In the genomic region with DNA sequence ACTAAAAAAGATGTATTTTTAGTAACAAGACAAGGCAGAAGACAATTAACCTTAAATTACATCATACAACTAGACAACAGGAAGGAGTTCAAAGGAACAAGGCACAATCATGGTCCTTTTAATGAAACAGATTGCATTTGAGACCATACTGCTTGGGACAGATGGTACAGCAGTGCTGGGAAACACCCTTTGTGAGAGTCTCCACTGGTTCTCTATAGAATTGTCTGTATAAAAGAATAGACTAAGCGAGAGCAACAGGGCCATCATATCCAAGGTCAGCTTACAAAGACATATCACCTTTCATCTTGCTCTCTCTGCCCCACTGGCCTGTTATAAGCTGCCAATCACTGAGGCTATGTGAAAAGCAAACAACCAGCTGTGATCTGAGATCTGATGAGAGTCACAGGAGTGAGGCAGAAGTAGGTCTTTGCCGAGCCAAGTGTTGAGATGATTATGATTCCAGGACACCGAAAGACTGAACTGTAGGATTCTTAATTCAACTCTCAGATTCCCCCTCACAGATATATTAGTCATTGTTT, we compare ENCODE assay signal across 22 mouse cellular contexts.
DNase-seq lines count a peak whose midpoint lies in the region; ATAC-seq and TF ChIP-seq lines count a peak whose summit lies in the region.
"Had no signal": no experiment of that assay in that cellular context is flagged by ENCODE, and none has a peak within 500 bp of the region (broad histone marks: within the 10 kb centered on the region; RNA-seq: fewer than 3 reads in every experiment).

No protein-coding gene starts in this region.

- H3K36me3 ChIP-seq in hindbrain, embryonic 11.5 days (ENCODE audit: control insufficient read depth, insufficient read depth, low read length): no peaks in the 10 kb centered on the region
- no peaks in the 10 kb centered on the region for H3K36me3 ChIP-seq in hindbrain, embryonic 13.5 days
- H3K36me3 ChIP-seq in embryonic facial prominence, embryonic 14.5 days (ENCODE audit: control insufficient read depth, insufficient read depth, low read length): no peaks in the 10 kb centered on the region
- no peaks in the 10 kb centered on the region for H3K36me3 ChIP-seq in myocyte (ENCODE audit: control insufficient read depth, insufficient read depth)
- H3K36me3 ChIP-seq: embryonic facial prominence, embryonic 15.5 days; kidney, embryonic 15.5 days; stomach, embryonic 15.5 days had no signal

- TF ChIP-seq POLR2A in myocyte (IDR thresholded peaks at IDR 0.05; ENCODE audit: insufficient read length, low read depth): no peak

- H3K79me2 ChIP-seq in myocyte (ENCODE audit: control insufficient read depth, insufficient read depth): no peaks in the 10 kb centered on the region

- H3K4me2 ChIP-seq in hindbrain, embryonic 11.5 days (replicated peaks; ENCODE audit: low read depth, low read length): no peak overlapping the region
- H3K4me2 ChIP-seq in hindbrain, embryonic 13.5 days: no peak overlapping the region
- H3K4me2 ChIP-seq in embryonic facial prominence, embryonic 14.5 days (ENCODE audit: low read depth, low read length): no peak overlapping the region
- peak overlapping the region; percentile 37 for H3K4me2 ChIP-seq in myocyte (ENCODE audit: low read depth)
- H3K4me2 ChIP-seq: embryonic facial prominence, embryonic 15.5 days; kidney, embryonic 15.5 days; stomach, embryonic 15.5 days had no signal

- WGBS in hindbrain, embryonic 11.5 days: 54% methylated on average over 3 of the region's 3 CpGs
- 66% methylated on average over 3 of the region's 3 CpGs for WGBS in hindbrain, embryonic 13.5 days
- 35% methylated on average over 3 of the region's 3 CpGs for WGBS in embryonic facial prominence, embryonic 14.5 days

- DNase-seq in hindbrain, embryonic 11.5 days (ENCODE audit: low spot score): peak; percentile 3
- peak; percentile 10 for DNase-seq in retina, embryonic 14.5 days (ENCODE audit: low spot score)
- no peak for DNase-seq in retina, postnatal 1 day
- DNase-seq in embryonic facial prominence, embryonic 14.5 days (ENCODE audit: low spot score): peak; percentile 15
- no peak for DNase-seq in natural killer cell, adult 2 months (ENCODE audit: low spot score in 2 of 2)
- DNase-seq: adrenal gland, postnatal 10 days; cerebellum, adult 11-12 months; cerebellum, postnatal 36 days; gastrocnemius, postnatal 25 days; heart, adult 2 months; heart, postnatal 36 days; layer of hippocampus, postnatal 36 days; lung, adult 18-20 months; lung, postnatal 14 days; thymus, adult 18-20 months had no signal

- ATAC-seq in hindbrain, embryonic 11.5 days (ENCODE audit: low FRiP score): peak; percentile 56; the same call in 1 of the 2 replicates
- no peak for ATAC-seq in hindbrain, embryonic 13.5 days (ENCODE audit: low FRiP score)
- ATAC-seq in embryonic facial prominence, embryonic 14.5 days (ENCODE audit: low read depth): peak; percentile 44
- ATAC-seq in megakaryocyte-erythroid progenitor cell, adult 5-6 weeks (replicated peaks; ENCODE audit: low FRiP score, low TSS enrichment, poor library complexity, severe bottlenecking): no peak

- no peaks in the 10 kb centered on the region for H3K27me3 ChIP-seq in hindbrain, embryonic 11.5 days (ENCODE audit: control insufficient read depth, insufficient read depth, low read length)
- no peaks in the 10 kb centered on the region for H3K27me3 ChIP-seq in hindbrain, embryonic 13.5 days
- no peaks in the 10 kb centered on the region for H3K27me3 ChIP-seq in embryonic facial prominence, embryonic 14.5 days (replicated peaks; ENCODE audit: control insufficient read depth, insufficient read depth, low read length)
- H3K27me3 ChIP-seq in myocyte (ENCODE audit: control insufficient read depth, insufficient read depth, insufficient read length): no peaks in the 10 kb centered on the region
- H3K27me3 ChIP-seq: embryonic facial prominence, embryonic 15.5 days; kidney, embryonic 15.5 days; stomach, embryonic 15.5 days had no signal

- H3K27ac ChIP-seq in hindbrain, embryonic 11.5 days (ENCODE audit: low read depth, low read length): no peak overlapping the region
- no peak overlapping the region for H3K27ac ChIP-seq in hindbrain, embryonic 13.5 days
- H3K27ac ChIP-seq in embryonic facial prominence, embryonic 14.5 days (replicated peaks; ENCODE audit: low read depth, low read length): no peak overlapping the region
- H3K27ac ChIP-seq: embryonic facial prominence, embryonic 15.5 days; heart, adult 2 months; kidney, embryonic 15.5 days; layer of hippocampus, adult 2 months; stomach, embryonic 15.5 days had no signal

- no peak overlapping the region for H3K4me3 ChIP-seq in hindbrain, embryonic 11.5 days (ENCODE audit: low read depth, low read length)
- no peak overlapping the region for H3K4me3 ChIP-seq in hindbrain, embryonic 13.5 days
- H3K4me3 ChIP-seq in embryonic facial prominence, embryonic 14.5 days (ENCODE audit: low read depth, low read length): no peak overlapping the region
- no peak overlapping the region for H3K4me3 ChIP-seq in myocyte
- H3K4me3 ChIP-seq: embryonic facial prominence, embryonic 15.5 days; heart, adult 2 months; kidney, embryonic 15.5 days; layer of hippocampus, adult 2 months; stomach, embryonic 15.5 days had no signal

- H3ac ChIP-seq in myocyte (ENCODE audit: control insufficient read depth, insufficient read length): no peak overlapping the region

- H3K9ac ChIP-seq in hindbrain, embryonic 11.5 days (ENCODE audit: low read depth, low read length): no peak overlapping the region
- no peak overlapping the region for H3K9ac ChIP-seq in hindbrain, embryonic 13.5 days
- no peak overlapping the region for H3K9ac ChIP-seq in embryonic facial prominence, embryonic 14.5 days (ENCODE audit: low read depth, low read length)
- H3K9ac ChIP-seq: embryonic facial prominence, embryonic 15.5 days; kidney, embryonic 15.5 days; stomach, embryonic 15.5 days had no signal

- no peaks in the 10 kb centered on the region for H3K9me3 ChIP-seq in hindbrain, embryonic 11.5 days (ENCODE audit: control insufficient read depth, low read length)
- H3K9me3 ChIP-seq in hindbrain, embryonic 13.5 days: no peaks in the 10 kb centered on the region
- no peaks in the 10 kb centered on the region for H3K9me3 ChIP-seq in embryonic facial prominence, embryonic 14.5 days (ENCODE audit: control insufficient read depth, low read length)
- H3K9me3 ChIP-seq: embryonic facial prominence, embryonic 15.5 days; kidney, embryonic 15.5 days; stomach, embryonic 15.5 days had no signal

- H3K4me1 ChIP-seq in hindbrain, embryonic 11.5 days (replicated peaks; ENCODE audit: control insufficient read depth, insufficient read depth, low read length): no peaks in the 10 kb centered on the region
- H3K4me1 ChIP-seq in hindbrain, embryonic 13.5 days (replicated peaks): no peaks in the 10 kb centered on the region
- H3K4me1 ChIP-seq in embryonic facial prominence, embryonic 14.5 days (ENCODE audit: control insufficient read depth, insufficient read depth, low read length): no peaks in the 10 kb centered on the region
- H3K4me1 ChIP-seq: embryonic facial prominence, embryonic 15.5 days; kidney, embryonic 15.5 days; stomach, embryonic 15.5 days had no signal

TF ChIP-seq in myocyte, 11 proteins besides CTCF, POLR2A, EP300 and RAD21:
- TF ChIP-seq TCF12 (IDR thresholded peaks at IDR 0.05; ENCODE audit: insufficient read depth, poor library complexity, severe bottlenecking): no peak
- no peak for TF ChIP-seq MYOD1 (IDR thresholded peaks at IDR 0.05; ENCODE audit: control insufficient read depth in 1 of 3, insufficient read length in 2 of 3, low read depth in 2 of 3)
- no peak for TF ChIP-seq MAX (IDR thresholded peaks at IDR 0.05; ENCODE audit: low read depth)
- no peak for TF ChIP-seq REST (IDR thresholded peaks at IDR 0.05; ENCODE audit: insufficient read depth, insufficient read length)
- TF ChIP-seq SRF (IDR thresholded peaks at IDR 0.05; ENCODE audit: control insufficient read depth, insufficient read length, low read depth): no peak
- no peak for TF ChIP-seq E2F4 (IDR thresholded peaks at IDR 0.05; ENCODE audit: insufficient read depth)
- no peak for TF ChIP-seq MYOG (IDR thresholded peaks at IDR 0.05; ENCODE audit: control insufficient read depth in 1 of 3, insufficient read depth in 1 of 3, insufficient read length in 2 of 3, low read depth in 2 of 3)
- TF ChIP-seq USF1 (IDR thresholded peaks at IDR 0.05; ENCODE audit: low read depth): no peak
- TF ChIP-seq CEBPB (IDR thresholded peaks at IDR 0.05; ENCODE audit: insufficient read depth, poor library complexity, severe bottlenecking): no peak
- TF ChIP-seq TCF3 (IDR thresholded peaks at IDR 0.05; ENCODE audit: insufficient read length, low read depth): no peak
- no peak for TF ChIP-seq POLR2AphosphoS2 (IDR thresholded peaks at IDR 0.05; ENCODE audit: insufficient read length, low read depth)

Comparison
In these comparisons a context has a peak if more than half of its experiments do, and no peak if none do; other contexts are left out.
1. ATAC-seq: peak in hindbrain, embryonic 11.5 days (single experiment) and embryonic facial prominence, embryonic 14.5 days (single experiment); none in hindbrain, embryonic 13.5 days (single experiment) and megakaryocyte-erythroid progenitor cell, adult 5-6 weeks (single experiment).
2. DNase-seq: peak in hindbrain, embryonic 11.5 days (single experiment), retina, embryonic 14.5 days (single experiment) and embryonic facial prominence, embryonic 14.5 days (single experiment); none in retina, postnatal 1 day (single experiment) and natural killer cell, adult 2 months (0 of 2).